Mouse (Mus musculus): ENCODE data around the gene Tagap.

- TF ChIP-seq CTCF (IDR thresholded peaks at IDR 0.05; ENCODE audit: extremely low read depth, insufficient read length, insufficient replicate concordance, low read depth, low read length): no peak
- TF ChIP-seq POLR2A (IDR thresholded peaks at IDR 0.05; ENCODE audit: low read depth, low read length): no peak
Observed at GRCm38 (mm10) chr17:7901536-7901935, 24.3 kb upstream of the Tagap start.

All from small intestine, adult 2 months (tissue).